Mouse (Mus musculus) hindbrain, embryonic 12.5 days (tissue): Measurements from ENCODE around the gene Ttll13. TPM values are rescaled to one million over a fixed set of nuclear protein-coding genes. Genes with fewer than 3 reads are reported as not detected.

Experiments used
- ATAC-seq: fragments of 200-750 bp; cut with Nextera tagmentation; 2 replicates; pipeline ENCODE4 v1.8.0; 2017; ENCODE audit warnings: moderate TSS enrichment; ENCODE audit not compliant: low FRiP score
- H3K27ac ChIP-seq: fragments of 300-500 bp; sonication (generic); 2 replicates; pipeline ENCODE4 v1.5.1; 2016; ENCODE audit warnings: mild to moderate bottlenecking
- H3K27me3 ChIP-seq: fragments of 300-500 bp; sonication (generic); 2 replicates; pipeline ENCODE4 v1.6.1; 2016; ENCODE audit warnings: mild to moderate bottlenecking
- H3K36me3 ChIP-seq: fragments of 300-500 bp; sonication (generic); 2 replicates; pipeline ENCODE4 v1.6.1; 2016; ENCODE audit warnings: mild to moderate bottlenecking
- H3K4me1 ChIP-seq: fragments of 300-500 bp; sonication (generic); 2 replicates; pipeline ENCODE4 v1.6.1; 2016
- H3K4me2 ChIP-seq: fragments of 300-500 bp; sonication (generic); replicated peaks from 2 replicates; pipeline ENCODE4 v1.6.1; 2016; ENCODE audit warnings: mild to moderate bottlenecking
- H3K4me3 ChIP-seq: fragments of 300-500 bp; sonication (generic); 2 replicates; pipeline ENCODE4 v1.5.1; 2016; ENCODE audit warnings: mild to moderate bottlenecking
- H3K9ac ChIP-seq: fragments of 300-500 bp; sonication (generic); 2 replicates; pipeline ENCODE4 v1.6.1; 2016; ENCODE audit warnings: mild to moderate bottlenecking, moderate library complexity
- H3K9me3 ChIP-seq: fragments of 300-500 bp; sonication (generic); replicated peaks from 2 replicates; pipeline ENCODE4 v1.6.1; 2016; ENCODE audit warnings: mild to moderate bottlenecking
- WGBS: fragments of 180-500 bp; shearing (Covaris S2); methylation state at CpG from one replicate; pipeline ENCODE4 v1.1.7; 2016; 5-methylcytosine and 5-hydroxymethylcytosine counted together
- polyA plus RNA-seq: library from polyadenylated mRNA; unstranded; fragments of >200 nt; fragmentation: Nextera tagmentation; extraction: Ambion mirVana; gene quantifications from 2 replicates; pipeline ENCODE4 v1.2.1, GENCODE M21; 2016

Ttll13 gene
- polyA plus RNA-seq, 1 experiment from 2014 or later, result 2.0 TPM

- Histone ChIP-seq H3K4me2 (no peak overlapping the region), H3K9ac (no peak overlapping the region), H3K4me3 (no peak overlapping the region), H3K27me3 (peaks cover 26% of the 10 kb centered on the region), H3K4me1 (no peaks in the 10 kb centered on the region), H3K9me3 (no peaks in the 10 kb centered on the region), H3K27ac (no peak overlapping the region), H3K36me3 (no peaks in the 10 kb centered on the region)
- 78% methylated on average over 7 of the region's 7 CpGs for WGBS
- ATAC-seq, result no peak
These were observed 6.3 kb downstream of the Ttll13 start for GRCm38 (mm10) chr7:80252437-80252836.

- H3K4me1 ChIP-seq, result no peaks in the 10 kb centered on the region
- no peak overlapping the region for H3K4me2 ChIP-seq
- no peak for ATAC-seq
- H3K27me3 ChIP-seq, result peaks cover 30% of the 10 kb centered on the region
- no peaks in the 10 kb centered on the region for H3K9me3 ChIP-seq
- WGBS, result 87% methylated on average over 11 of the region's 11 CpGs
- no peak overlapping the region for H3K9ac ChIP-seq
- no peak overlapping the region for H3K4me3 ChIP-seq
- H3K27ac ChIP-seq, result no peak overlapping the region
- H3K36me3 ChIP-seq, result no peaks in the 10 kb centered on the region
These were observed 6.7 kb downstream of the Ttll13 start for GRCm38 (mm10) chr7:80252886-80253285.

DNA sequence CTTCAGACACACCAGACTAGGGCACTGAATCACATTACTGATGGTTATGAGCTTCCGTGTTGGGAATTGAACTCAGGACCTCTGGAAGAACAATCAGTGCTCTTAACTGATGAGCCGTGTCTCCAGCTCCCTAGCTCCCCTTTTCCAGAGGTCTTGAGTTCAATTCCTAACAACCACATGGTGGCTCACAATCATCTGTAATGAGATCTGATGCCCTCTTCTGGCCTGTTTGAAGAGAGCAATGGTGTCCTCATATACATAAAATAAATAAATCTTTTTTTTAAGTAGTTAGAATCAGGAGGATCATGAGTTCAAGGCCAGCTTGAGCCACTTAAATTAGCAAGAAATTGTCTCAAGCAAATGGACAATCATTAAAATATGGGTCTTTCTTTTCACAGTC lies 9.8 kb downstream of the Ttll13 start:
- Histone ChIP-seq H3K4me3 (no peak overlapping the region), H3K27me3 (peaks cover 50% of the 10 kb centered on the region), H3K4me2 (no peak overlapping the region), H3K36me3 (no peaks in the 10 kb centered on the region), H3K9me3 (no peaks in the 10 kb centered on the region), H3K9ac (no peak overlapping the region), H3K4me1 (peaks cover 4% of the 10 kb centered on the region; the same call in 1 of the 2 replicates), H3K27ac (no peak overlapping the region)
- no peak for ATAC-seq
- 71% methylated on average over 2 of the region's 2 CpGs for WGBS

- ATAC-seq, result no peak
- no peak overlapping the region for H3K4me3 ChIP-seq
- H3K27ac ChIP-seq, result no peak overlapping the region
- no peak overlapping the region for H3K9ac ChIP-seq
- no peaks in the 10 kb centered on the region for H3K9me3 ChIP-seq
- H3K36me3 ChIP-seq, result no peaks in the 10 kb centered on the region
- H3K4me2 ChIP-seq, result no peak overlapping the region
- peaks cover 44% of the 10 kb centered on the region for H3K27me3 ChIP-seq
- WGBS, result 67% methylated on average over 2 of the region's 2 CpGs
- peaks cover 13% of the 10 kb centered on the region for H3K4me1 ChIP-seq
These were observed 11.5 kb downstream of the Ttll13 start for GRCm38 (mm10) chr7:80257706-80258105.

DNA sequence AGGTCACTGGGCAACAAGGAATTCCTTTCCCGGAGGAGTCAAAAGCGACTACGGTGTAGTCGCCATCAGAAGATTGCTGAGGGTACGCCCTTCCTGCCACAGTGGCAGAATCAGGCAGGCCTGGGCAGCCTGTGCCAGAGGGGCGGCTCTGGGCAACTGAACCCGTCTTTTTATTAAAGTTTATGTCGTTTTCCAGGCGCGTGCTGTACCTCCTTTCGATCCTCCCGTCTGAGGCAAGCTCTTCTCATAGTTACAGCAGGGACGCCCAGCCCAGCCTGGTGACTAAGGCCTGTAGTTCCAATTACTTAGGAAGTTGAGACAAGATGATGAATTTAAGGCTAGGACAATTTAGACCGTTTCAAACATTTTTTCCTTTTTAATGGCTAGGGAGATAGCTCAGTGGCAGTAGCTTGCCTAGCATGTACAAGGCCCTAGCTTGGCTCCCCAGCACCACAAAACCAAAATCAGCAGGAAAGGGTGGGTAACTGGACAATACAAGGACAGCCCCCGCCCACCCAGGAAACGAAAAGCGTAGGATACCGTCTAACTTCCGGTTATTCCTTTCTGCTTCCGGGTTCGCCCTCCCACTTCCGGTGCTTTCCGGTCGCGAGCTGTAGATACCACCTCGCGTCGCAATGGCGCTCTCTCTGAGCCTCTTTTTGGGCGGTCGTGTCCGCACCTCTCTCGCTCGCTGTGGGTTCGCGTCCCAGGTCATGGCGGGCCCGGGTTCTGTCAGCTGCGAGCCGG lies 14.6 kb downstream of the Ttll13 start, which contains the start of gene Ngrn:
Gene Ngrn, plus strand, starts transcription at position 591 of the 747 bp plus-strand sequence.
- 24% methylated on average over 40 of the region's 40 CpGs for WGBS
- Histone ChIP-seq H3K4me3 (peak within 1 kb of the TSS; percentile 89), H3K9ac (peak within 1 kb of the TSS; percentile 78), H3K9me3 (no peaks in the 10 kb centered on the region), H3K4me1 (peaks cover 13% of the 10 kb centered on the region), H3K27me3 (peaks cover 33% of the 10 kb centered on the region), H3K27ac (peak within 1 kb of the TSS; percentile 78), H3K36me3 (peaks cover 20% of the 10 kb centered on the region), H3K4me2 (peak within 1 kb of the TSS; percentile 87)
- peak; percentile 88 for ATAC-seq

GRCm38 (mm10) chr7:80261372-80261990 lies 15.3 kb downstream of the Ttll13 start:
- WGBS, result 2% methylated on average over 32 of the region's 32 CpGs
- peaks cover 26% of the 10 kb centered on the region for H3K36me3 ChIP-seq
- ATAC-seq, result peak; percentile 33
- H3K9me3 ChIP-seq, result no peaks in the 10 kb centered on the region
- peaks cover 13% of the 10 kb centered on the region for H3K4me1 ChIP-seq
- H3K27ac ChIP-seq, result peak overlapping the region; percentile 78
- peak overlapping the region; percentile 89 for H3K4me3 ChIP-seq
- peak overlapping the region; percentile 78 for H3K9ac ChIP-seq
- H3K27me3 ChIP-seq, result peaks cover 33% of the 10 kb centered on the region
- peak overlapping the region; percentile 87 for H3K4me2 ChIP-seq

DNA sequence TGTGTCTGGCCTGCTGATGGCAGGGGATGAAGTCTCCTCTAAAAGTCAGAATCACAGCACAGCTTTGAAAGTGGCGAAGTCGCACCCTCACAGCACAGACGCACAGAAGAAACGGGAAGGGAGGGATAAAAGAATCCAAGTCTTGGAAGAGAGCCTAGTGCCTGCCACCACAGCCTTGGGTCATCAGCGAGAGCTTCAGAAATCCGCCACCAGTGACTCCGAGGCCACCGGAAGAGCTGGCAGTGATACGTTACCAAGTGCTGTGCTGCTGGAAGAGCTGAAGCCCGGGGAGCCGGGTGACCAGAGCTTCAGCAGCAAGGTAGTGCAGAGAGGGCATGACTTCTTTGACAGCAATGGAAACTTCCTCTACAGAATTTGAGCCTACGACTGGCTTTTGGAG lies 18.4 kb downstream of the Ttll13 start:
- H3K4me3 ChIP-seq, result no peak overlapping the region
- peaks cover 3% of the 10 kb centered on the region; the same call in 1 of the 2 replicates for H3K27me3 ChIP-seq
- no peak overlapping the region for H3K4me2 ChIP-seq
- 96% methylated on average over 12 of the region's 12 CpGs for WGBS
- H3K27ac ChIP-seq, result no peak overlapping the region
- H3K9ac ChIP-seq, result no peak overlapping the region
- peaks cover 33% of the 10 kb centered on the region for H3K36me3 ChIP-seq
- no peak for ATAC-seq
- H3K4me1 ChIP-seq, result peaks cover 22% of the 10 kb centered on the region
- no peaks in the 10 kb centered on the region for H3K9me3 ChIP-seq

DNA sequence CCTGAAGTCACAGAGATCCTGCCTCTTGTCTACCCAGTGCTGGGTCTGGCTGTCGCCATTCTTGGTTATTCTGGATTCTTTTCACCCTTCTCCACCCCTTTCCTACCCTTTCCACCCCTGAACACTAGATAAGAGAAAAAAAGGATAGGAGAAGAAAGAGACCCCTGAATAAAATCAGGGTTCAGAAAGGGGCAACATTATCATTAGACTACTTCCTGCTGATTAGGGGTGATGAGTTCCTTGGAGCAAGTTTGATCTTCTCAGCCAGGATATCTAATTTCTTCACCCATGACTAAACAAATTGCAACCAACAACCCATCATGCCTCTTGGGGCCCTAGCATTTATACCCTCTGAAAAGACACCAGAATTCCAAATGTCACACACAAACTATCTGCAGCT lies 21.6 kb downstream of the Ttll13 start:
- no peak for ATAC-seq
- 75% methylated on average over 1 of the region's 1 CpGs for WGBS

DNA sequence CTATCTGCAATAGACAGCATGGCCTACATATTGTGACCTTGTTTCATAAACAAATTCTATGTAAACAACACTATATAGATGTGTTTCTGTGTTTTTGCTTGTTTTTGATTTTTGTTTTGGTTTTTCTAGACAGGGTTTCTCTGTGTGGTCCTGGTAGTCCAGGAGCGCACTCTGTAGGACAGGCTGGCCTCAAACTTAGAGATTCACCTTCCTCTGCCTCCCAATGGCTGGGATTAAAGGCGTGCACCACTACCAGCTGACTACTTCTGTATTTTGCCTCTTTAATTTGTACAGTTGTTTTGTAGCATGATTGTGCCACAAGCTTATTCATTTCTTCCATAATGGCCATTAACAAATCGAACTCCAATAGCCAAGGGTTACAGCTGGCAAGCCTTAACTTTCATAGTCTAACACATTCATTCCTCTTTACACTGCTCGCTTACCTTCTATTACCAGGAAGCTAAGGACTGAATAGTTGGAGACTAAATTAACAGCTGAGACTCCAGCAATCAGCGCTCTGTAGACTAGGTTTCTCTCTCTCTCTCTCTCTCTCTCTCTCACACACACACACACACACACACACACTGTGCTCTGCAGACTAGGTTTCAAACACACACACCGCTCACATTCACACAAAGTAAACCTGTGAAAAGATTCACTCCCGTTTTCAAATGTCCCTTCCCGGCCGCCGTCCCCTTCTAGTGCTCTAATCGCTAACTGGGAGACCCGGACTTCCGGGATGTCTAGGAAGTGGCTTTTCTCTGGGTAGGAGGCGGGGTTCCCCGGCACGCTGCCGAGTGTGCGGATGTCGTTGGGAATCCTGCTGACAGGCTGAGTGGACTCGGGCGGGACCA lies 22.9 kb downstream of the Ttll13 start, which contains the start of gene Vps33b:
Gene Vps33b, plus strand, starts transcription at position 753 of the 854 bp plus-strand sequence.
- peaks cover 21% of the 10 kb centered on the region for H3K4me1 ChIP-seq
- WGBS, result 4% methylated on average over 21 of the region's 21 CpGs
- peaks cover 52% of the 10 kb centered on the region for H3K36me3 ChIP-seq
- H3K4me2 ChIP-seq, result peak within 1 kb of the TSS; percentile 96
- peak; percentile 89 for ATAC-seq
- H3K9ac ChIP-seq, result peak within 1 kb of the TSS; percentile 84
- H3K27me3 ChIP-seq, result no peaks in the 10 kb centered on the region
- H3K27ac ChIP-seq, result peak within 1 kb of the TSS; percentile 75
- peaks cover 7% of the 10 kb centered on the region; the same call in 1 of the 2 replicates for H3K9me3 ChIP-seq
- peak within 1 kb of the TSS; percentile 86 for H3K4me3 ChIP-seq

More for the DNA sequence above, 21.6 kb downstream of the Ttll13 start:
- H3K9me3 ChIP-seq, result no peaks in the 10 kb centered on the region
- H3K36me3 ChIP-seq, result peaks cover 42% of the 10 kb centered on the region
- H3K27me3 ChIP-seq, result no peaks in the 10 kb centered on the region
- H3K9ac ChIP-seq, result no peak overlapping the region
- H3K4me3 ChIP-seq, result no peak overlapping the region
- H3K27ac ChIP-seq, result no peak overlapping the region
- H3K4me1 ChIP-seq, result peaks cover 21% of the 10 kb centered on the region
- no peak overlapping the region for H3K4me2 ChIP-seq

GRCm38 (mm10) chr7:80269751-80270255 lies 23.6 kb downstream of the Ttll13 start:
- H3K4me3 ChIP-seq, result peak overlapping the region; percentile 86
- peaks cover 13% of the 10 kb centered on the region for H3K9me3 ChIP-seq
- WGBS, result 1% methylated on average over 23 of the region's 23 CpGs
- H3K4me1 ChIP-seq, result peaks cover 21% of the 10 kb centered on the region
- H3K9ac ChIP-seq, result peak overlapping the region; percentile 84
- peak overlapping the region; percentile 75 for H3K27ac ChIP-seq
- peak overlapping the region; percentile 96 for H3K4me2 ChIP-seq
- ATAC-seq, result peak; percentile 72
- no peaks in the 10 kb centered on the region for H3K27me3 ChIP-seq
- H3K36me3 ChIP-seq, result peaks cover 52% of the 10 kb centered on the region

GRCm38 (mm10) chr7:80273456-80273855 lies 27.3 kb downstream of the Ttll13 start:
- no peak for ATAC-seq
- Histone ChIP-seq H3K4me1 (peaks cover 20% of the 10 kb centered on the region), H3K9me3 (peaks cover 19% of the 10 kb centered on the region), H3K27me3 (no peaks in the 10 kb centered on the region), H3K4me2 (no peak overlapping the region), H3K27ac (no peak overlapping the region), H3K4me3 (no peak overlapping the region), H3K9ac (no peak overlapping the region), H3K36me3 (peaks cover 63% of the 10 kb centered on the region)
- WGBS, result 90% methylated on average over 2 of the region's 2 CpGs

- no peak overlapping the region for H3K4me2 ChIP-seq
- H3K9me3 ChIP-seq, result peaks cover 19% of the 10 kb centered on the region
- WGBS, result 98% methylated on average over 4 of the region's 4 CpGs
- ATAC-seq, result no peak
- H3K27ac ChIP-seq, result no peak overlapping the region
- no peaks in the 10 kb centered on the region for H3K4me1 ChIP-seq
- H3K9ac ChIP-seq, result no peak overlapping the region
- peaks cover 77% of the 10 kb centered on the region for H3K36me3 ChIP-seq
- no peaks in the 10 kb centered on the region for H3K27me3 ChIP-seq
- no peak overlapping the region for H3K4me3 ChIP-seq
These were observed 30.2 kb downstream of the Ttll13 start for GRCm38 (mm10) chr7:80276374-80276773.
